Mouse (Mus musculus) heart, embryonic 12.5 days (tissue): ENCODE results near the gene Srsf6. TPM values are rescaled to one million over a fixed set of nuclear protein-coding genes. Genes with fewer than 3 reads are reported as not detected.

Source experiments
- ATAC-seq: fragments of 200-750 bp; cut with Nextera tagmentation; 2 replicates; pipeline ENCODE4 v1.8.0; 2017; ENCODE audit warnings: moderate TSS enrichment, moderate library complexity; ENCODE audit not compliant: insufficient number of reproducible peaks, low FRiP score
- H3K27ac ChIP-seq: fragments of 300-500 bp; sonication (generic); 2 replicates; pipeline ENCODE4 v1.5.1; 2016; ENCODE audit warnings: mild to moderate bottlenecking, moderate library complexity; ENCODE audit not compliant: poor library complexity, severe bottlenecking
- H3K27me3 ChIP-seq: fragments of 300-500 bp; sonication (generic); replicated peaks from 2 replicates; pipeline ENCODE4 v1.6.1; 2016; ENCODE audit warnings: mild to moderate bottlenecking, moderate library complexity
- H3K36me3 ChIP-seq: fragments of 300-500 bp; sonication (generic); 2 replicates; pipeline ENCODE4 v1.6.1; 2016; ENCODE audit warnings: mild to moderate bottlenecking, moderate library complexity
- H3K4me1 ChIP-seq: fragments of 300-500 bp; sonication (generic); replicated peaks from 2 replicates; pipeline ENCODE4 v1.6.1; 2016; ENCODE audit warnings: mild to moderate bottlenecking
- H3K4me2 ChIP-seq: fragments of 300-500 bp; sonication (generic); 2 replicates; pipeline ENCODE4 v1.6.1; 2016; ENCODE audit warnings: mild to moderate bottlenecking, moderate library complexity
- H3K4me3 ChIP-seq: fragments of 300-500 bp; sonication (generic); 2 replicates; pipeline ENCODE4 v1.5.1; 2016; ENCODE audit warnings: mild to moderate bottlenecking
- H3K9ac ChIP-seq: fragments of 300-500 bp; sonication (generic); 2 replicates; pipeline ENCODE4 v1.6.1; 2016; ENCODE audit warnings: mild to moderate bottlenecking, moderate library complexity
- H3K9me3 ChIP-seq: fragments of 300-500 bp; sonication (generic); replicated peaks from 2 replicates; pipeline ENCODE4 v1.6.1; 2016; ENCODE audit warnings: mild to moderate bottlenecking, moderate library complexity
- WGBS: fragments of 180-500 bp; shearing (Covaris S2); methylation state at CpG from one replicate; pipeline ENCODE4 v1.1.7; 2016; 5-methylcytosine and 5-hydroxymethylcytosine counted together
- polyA plus RNA-seq: library from polyadenylated mRNA; unstranded; fragments of >200 nt; fragmentation: Nextera tagmentation; extraction: Ambion mirVana; gene quantifications from 2 replicates; pipeline ENCODE4 v1.2.1, GENCODE M21; 2016

Srsf6 gene
- polyA plus RNA-seq, 1 experiment from 2014 or later, result 152 TPM

- 90% methylated on average over 2 of the region's 2 CpGs for WGBS
- no peak for ATAC-seq
These were observed 25.5 kb downstream of the Srsf6 start for GRCm38 (mm10) chr2:162956843-162957242.

GRCm38 (mm10) chr2:162961321-162961720, 30.0 kb downstream of the Srsf6 start:
- Histone ChIP-seq H3K36me3 (no peaks in the 10 kb centered on the region), H3K27ac (no peak overlapping the region), H3K4me2 (no peak overlapping the region), H3K27me3 (no peaks in the 10 kb centered on the region), H3K4me3 (no peak overlapping the region), H3K9ac (no peak overlapping the region), H3K4me1 (no peaks in the 10 kb centered on the region), H3K9me3 (no peaks in the 10 kb centered on the region)
- ATAC-seq, result no peak
- 56% methylated on average over 8 of the region's 10 CpGs for WGBS

More at GRCm38 (mm10) chr2:162956843-162957242, 25.5 kb downstream of the Srsf6 start:
- no peaks in the 10 kb centered on the region for H3K4me1 ChIP-seq
- no peaks in the 10 kb centered on the region for H3K9me3 ChIP-seq
- no peak overlapping the region for H3K27ac ChIP-seq
- H3K4me2 ChIP-seq, result no peak overlapping the region
- H3K9ac ChIP-seq, result no peak overlapping the region
- 0 out of 2 replicates have a peak, but pooled peaks cover 4% of the 10 kb centered on the region for H3K27me3 ChIP-seq
- no peak overlapping the region for H3K4me3 ChIP-seq
- no peaks in the 10 kb centered on the region for H3K36me3 ChIP-seq

GRCm38 (mm10) chr2:162966734-162967133, 35.4 kb downstream of the Srsf6 start:
- Histone ChIP-seq H3K27ac (no peak overlapping the region), H3K9me3 (no peaks in the 10 kb centered on the region), H3K27me3 (peaks cover 10% of the 10 kb centered on the region), H3K4me1 (no peaks in the 10 kb centered on the region), H3K4me2 (no peak overlapping the region), H3K4me3 (no peak overlapping the region), H3K36me3 (no peaks in the 10 kb centered on the region), H3K9ac (no peak overlapping the region)
- 81% methylated on average over 2 of the region's 2 CpGs for WGBS
- no peak for ATAC-seq

GRCm38 (mm10) chr2:162968357-162968756, 37.0 kb downstream of the Srsf6 start:
- ATAC-seq, result peak; percentile 43; the same call in 1 of the 2 replicates
- Histone ChIP-seq H3K27ac (no peak overlapping the region), H3K27me3 (peaks cover 10% of the 10 kb centered on the region), H3K4me1 (peaks cover 1% of the 10 kb centered on the region; the same call in 1 of the 2 replicates), H3K4me3 (no peak overlapping the region), H3K4me2 (no peak overlapping the region), H3K9me3 (no peaks in the 10 kb centered on the region), H3K9ac (no peak overlapping the region), H3K36me3 (no peaks in the 10 kb centered on the region)
- WGBS, result 7% methylated on average over 5 of the region's 5 CpGs

GRCm38 (mm10) chr2:162969101-162969500, 37.8 kb downstream of the Srsf6 start:
- Histone ChIP-seq H3K27ac (no peak overlapping the region), H3K36me3 (no peaks in the 10 kb centered on the region), H3K4me1 (peaks cover 9% of the 10 kb centered on the region), H3K4me2 (no peak overlapping the region), H3K4me3 (no peak overlapping the region), H3K9me3 (no peaks in the 10 kb centered on the region), H3K27me3 (peaks cover 10% of the 10 kb centered on the region), H3K9ac (no peak overlapping the region)
- no peak for ATAC-seq
- WGBS, result 72% methylated on average over 3 of the region's 3 CpGs

GRCm38 (mm10) chr2:162970896-162971295, 39.6 kb downstream of the Srsf6 start:
- WGBS, result 76% methylated on average over 6 of the region's 6 CpGs

GRCm38 (mm10) chr2:162972752-162973151, 41.4 kb downstream of the Srsf6 start:
- Histone ChIP-seq H3K9ac (no peak overlapping the region), H3K4me3 (no peak overlapping the region), H3K27me3 (peaks cover 6% of the 10 kb centered on the region), H3K27ac (no peak overlapping the region), H3K4me2 (no peak overlapping the region), H3K9me3 (no peaks in the 10 kb centered on the region), H3K4me1 (peaks cover 16% of the 10 kb centered on the region), H3K36me3 (no peaks in the 10 kb centered on the region)
- 59% methylated on average over 7 of the region's 7 CpGs for WGBS
- ATAC-seq, result no peak

More at GRCm38 (mm10) chr2:162970896-162971295, 39.6 kb downstream of the Srsf6 start:
- no peaks in the 10 kb centered on the region for H3K9me3 ChIP-seq
- no peaks in the 10 kb centered on the region for H3K36me3 ChIP-seq
- no peak for ATAC-seq
- H3K4me3 ChIP-seq, result no peak overlapping the region
- no peak overlapping the region for H3K27ac ChIP-seq
- H3K4me1 ChIP-seq, result peaks cover 14% of the 10 kb centered on the region
- no peak overlapping the region for H3K4me2 ChIP-seq
- no peak overlapping the region for H3K9ac ChIP-seq
- peaks cover 10% of the 10 kb centered on the region for H3K27me3 ChIP-seq

GRCm38 (mm10) chr2:162973206-162973605, 41.9 kb downstream of the Srsf6 start:
- H3K27me3 ChIP-seq, result peaks cover 3% of the 10 kb centered on the region; the same call in 1 of the 2 replicates
- no peak overlapping the region for H3K4me2 ChIP-seq
- H3K36me3 ChIP-seq, result no peaks in the 10 kb centered on the region
- ATAC-seq, result no peak
- H3K9ac ChIP-seq, result no peak overlapping the region
- H3K9me3 ChIP-seq, result no peaks in the 10 kb centered on the region
- WGBS, result 71% methylated on average over 5 of the region's 5 CpGs
- no peak overlapping the region for H3K27ac ChIP-seq
- H3K4me1 ChIP-seq, result peaks cover 16% of the 10 kb centered on the region
- no peak overlapping the region for H3K4me3 ChIP-seq

- ATAC-seq, result no peak
- no peaks in the 10 kb centered on the region for H3K36me3 ChIP-seq
- peak overlapping the region; percentile 13; the same call in 1 of the 2 replicates for H3K9ac ChIP-seq
- 31% methylated on average over 11 of the region's 11 CpGs for WGBS
- no peak overlapping the region for H3K4me3 ChIP-seq
- peaks cover 3% of the 10 kb centered on the region; the same call in 1 of the 2 replicates for H3K27me3 ChIP-seq
- no peak overlapping the region for H3K4me2 ChIP-seq
- H3K27ac ChIP-seq, result no peak overlapping the region
- no peaks in the 10 kb centered on the region for H3K9me3 ChIP-seq
- peaks cover 16% of the 10 kb centered on the region for H3K4me1 ChIP-seq
These were observed 42.3 kb downstream of the Srsf6 start for GRCm38 (mm10) chr2:162973637-162974036.

GRCm38 (mm10) chr2:162975157-162975775, 43.9 kb downstream of the Srsf6 start:
- WGBS, result 63% methylated on average over 11 of the region's 11 CpGs
- no peaks in the 10 kb centered on the region for H3K36me3 ChIP-seq
- H3K4me3 ChIP-seq, result no peak overlapping the region
- no peak overlapping the region for H3K27ac ChIP-seq
- no peaks in the 10 kb centered on the region for H3K27me3 ChIP-seq
- no peak overlapping the region for H3K4me2 ChIP-seq
- peaks cover 16% of the 10 kb centered on the region for H3K4me1 ChIP-seq
- H3K9ac ChIP-seq, result no peak overlapping the region
- no peaks in the 10 kb centered on the region for H3K9me3 ChIP-seq
- no peak for ATAC-seq

GRCm38 (mm10) chr2:162976001-162976400, 44.7 kb downstream of the Srsf6 start:
- no peak overlapping the region for H3K4me2 ChIP-seq
- H3K36me3 ChIP-seq, result no peaks in the 10 kb centered on the region
- ATAC-seq, result no peak
- no peak overlapping the region for H3K27ac ChIP-seq
- peaks cover 16% of the 10 kb centered on the region for H3K4me1 ChIP-seq
- H3K9me3 ChIP-seq, result no peaks in the 10 kb centered on the region
- H3K9ac ChIP-seq, result no peak overlapping the region
- 75% methylated on average over 4 of the region's 4 CpGs for WGBS
- H3K27me3 ChIP-seq, result no peaks in the 10 kb centered on the region
- H3K4me3 ChIP-seq, result no peak overlapping the region

- no peaks in the 10 kb centered on the region for H3K9me3 ChIP-seq
- no peaks in the 10 kb centered on the region for H3K4me1 ChIP-seq
- no peaks in the 10 kb centered on the region for H3K36me3 ChIP-seq
- H3K27me3 ChIP-seq, result no peaks in the 10 kb centered on the region; the same call in 1 of the 2 replicates
- H3K4me3 ChIP-seq, result no peak overlapping the region
- no peak overlapping the region for H3K9ac ChIP-seq
- no peak overlapping the region for H3K4me2 ChIP-seq
- 72% methylated on average over 6 of the region's 6 CpGs for WGBS
- no peak for ATAC-seq
- H3K27ac ChIP-seq, result no peak overlapping the region
These were observed 53.1 kb downstream of the Srsf6 start for GRCm38 (mm10) chr2:162984381-162984780.
